Mouse (Mus musculus) lung, embryonic 14.5 days (tissue): ENCODE data around the gene Col4a1. TPM values are rescaled to one million over a fixed set of nuclear protein-coding genes. Genes with fewer than 3 reads are reported as not detected.

ENCODE experiments used
- ATAC-seq: fragments of 200-750 bp; cut with Nextera tagmentation; 2 replicates; pipeline ENCODE4 v1.8.0; 2017; ENCODE audit warnings: mild to moderate bottlenecking, moderate TSS enrichment, moderate library complexity; ENCODE audit not compliant: insufficient read depth
- DNase-seq: peaks from one replicate; pipeline ENCODE4 v3.0.0-alpha.2; 2015
- H3K27ac ChIP-seq: fragments of 300-500 bp; sonication (generic); 2 replicates; pipeline ENCODE4 v1.5.1; 2014; ENCODE audit warnings: low read depth, mild to moderate bottlenecking, moderate library complexity
- H3K27me3 ChIP-seq: fragments of 300-500 bp; sonication (generic); 2 replicates; pipeline ENCODE4 v1.6.1; 2014; ENCODE audit warnings: low read length, control low read depth; ENCODE audit not compliant: insufficient read depth
- H3K36me3 ChIP-seq: fragments of 300-500 bp; sonication (generic); 2 replicates; pipeline ENCODE4 v1.6.1; 2014; ENCODE audit warnings: control low read depth; ENCODE audit not compliant: insufficient read depth
- H3K4me1 ChIP-seq: fragments of 300-500 bp; sonication (generic); 2 replicates; pipeline ENCODE4 v1.6.1; 2014; ENCODE audit warnings: antibody characterized with exemption, control low read depth; ENCODE audit not compliant: insufficient read depth
- H3K4me2 ChIP-seq: fragments of 300-500 bp; sonication (generic); 2 replicates; pipeline ENCODE4 v1.6.1; 2014; ENCODE audit warnings: mild to moderate bottlenecking
- H3K4me3 ChIP-seq: fragments of 300-500 bp; sonication (generic); 2 replicates; pipeline ENCODE4 v1.5.1; 2014; ENCODE audit warnings: low read depth, low read length
- H3K9ac ChIP-seq: fragments of 300-500 bp; sonication (generic); 2 replicates; pipeline ENCODE4 v1.6.1; 2014
- H3K9me3 ChIP-seq: fragments of 300-500 bp; sonication (generic); 2 replicates; pipeline ENCODE4 v1.6.1; 2016; ENCODE audit warnings: low read depth, low read length, control low read depth
- CTCF ChIP-seq: IDR thresholded peaks from 2 replicates; pipeline ENCODE4 v1.5.1; 2016; ENCODE audit warnings: antibody characterized with exemption, low read depth
- WGBS: fragments of 180-500 bp; shearing (Covaris S2); extraction: QIAGEN DNeasy Blood & Tissue Kit; methylation state at CpG from one replicate; pipeline ENCODE4 v1.1.7; 2014; 5-methylcytosine and 5-hydroxymethylcytosine counted together
- polyA plus RNA-seq: library from polyadenylated mRNA; unstranded; fragments of >200 nt; fragmentation: Nextera tagmentation; extraction: Ambion mirVana; gene quantifications from 2 replicates; pipeline ENCODE4 v1.2.1, GENCODE M21; 2014

Gene Col4a1
- polyA plus RNA-seq, 1 experiment from 2014 or later: 389 TPM

DNA sequence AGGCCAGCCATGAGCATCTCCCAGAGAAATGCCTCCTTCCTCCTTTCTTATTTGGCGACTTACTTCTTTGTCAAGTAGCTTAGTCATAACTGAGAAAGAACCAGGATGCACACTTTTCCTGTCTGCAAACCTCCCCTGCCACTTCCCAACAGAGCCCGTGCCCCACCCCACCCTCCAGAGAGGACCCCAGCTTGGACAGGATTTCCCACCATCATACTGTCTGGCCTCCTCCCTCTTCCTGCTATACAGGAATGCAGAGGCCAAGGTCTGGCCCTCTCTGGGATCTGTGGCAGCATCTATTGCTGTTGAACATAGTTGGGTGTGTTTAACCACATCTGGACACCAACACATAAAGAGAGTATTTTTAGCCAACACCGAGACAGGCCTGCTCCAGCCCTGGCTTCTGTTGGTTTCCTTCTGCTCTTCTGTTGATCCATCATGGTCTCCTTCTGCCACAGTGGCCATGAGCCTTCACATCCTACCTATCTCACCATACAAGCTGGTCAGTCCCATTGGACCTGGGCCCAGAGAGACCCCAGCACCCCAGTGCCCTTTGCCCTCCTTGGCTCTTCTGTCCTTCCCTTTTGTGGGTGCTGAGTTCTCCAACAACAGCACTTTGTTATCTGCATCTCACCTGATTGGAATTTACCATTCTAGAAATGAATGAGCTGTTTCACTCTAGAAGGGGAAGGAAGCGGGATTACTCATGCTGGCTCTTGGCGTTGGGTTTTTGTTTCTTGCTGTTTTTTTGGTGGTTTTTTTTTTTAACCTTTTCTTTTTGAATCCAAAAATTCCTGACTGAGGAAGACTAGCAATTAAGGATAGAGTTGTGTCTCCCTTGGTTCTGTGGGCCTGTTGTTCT, 10.3 kb upstream of the Col4a1 start:
- WGBS: 73% methylated on average over 5 of the region's 5 CpGs
- 0 out of 2 replicates have a peak, but pooled peaks cover 2% of the 10 kb centered on the region for H3K4me1 ChIP-seq

GRCm38 (mm10) chr8:11321841-11322240, 9.2 kb upstream of the Col4a1 start:
- no peak for TF ChIP-seq CTCF
- DNase-seq (no peak), ATAC-seq (no peak)
- no peak overlapping the region for H3K4me2 ChIP-seq
- peaks cover 23% of the 10 kb centered on the region; the same call in 1 of the 2 replicates for H3K36me3 ChIP-seq
- no peak overlapping the region for H3K4me3 ChIP-seq
- WGBS: 72% methylated on average over 7 of the region's 7 CpGs
- H3K27me3 ChIP-seq: no peaks in the 10 kb centered on the region
- H3K4me1 ChIP-seq: peaks cover 3% of the 10 kb centered on the region; the same call in 1 of the 2 replicates
- no peak overlapping the region for H3K9ac ChIP-seq
- peak overlapping the region; percentile 16; the same call in 1 of the 2 replicates for H3K27ac ChIP-seq
- no peaks in the 10 kb centered on the region for H3K9me3 ChIP-seq

More for the DNA sequence above, 10.3 kb upstream of the Col4a1 start:
- peak overlapping the region; percentile 55; the same call in 1 of the 2 replicates for H3K27ac ChIP-seq
- no peaks in the 10 kb centered on the region for H3K27me3 ChIP-seq
- no peak overlapping the region for H3K4me2 ChIP-seq
- H3K9ac ChIP-seq: no peak overlapping the region
- ATAC-seq: peak; percentile 54; the same call in 1 of the 2 replicates
- no peak for TF ChIP-seq CTCF
- no peaks in the 10 kb centered on the region for H3K9me3 ChIP-seq
- H3K4me3 ChIP-seq: no peak overlapping the region
- peaks cover 18% of the 10 kb centered on the region; the same call in 1 of the 2 replicates for H3K36me3 ChIP-seq
- peak; percentile 50 for DNase-seq

GRCm38 (mm10) chr8:11319405-11319804, 6.8 kb upstream of the Col4a1 start:
- Histone ChIP-seq H3K27ac (no peak overlapping the region), H3K4me2 (no peak overlapping the region), H3K27me3 (no peaks in the 10 kb centered on the region), H3K9me3 (no peaks in the 10 kb centered on the region), H3K4me1 (peaks cover 5% of the 10 kb centered on the region; the same call in 1 of the 2 replicates), H3K4me3 (no peak overlapping the region), H3K36me3 (peaks cover 24% of the 10 kb centered on the region; the same call in 1 of the 2 replicates), H3K9ac (no peak overlapping the region)
- DNase-seq (no peak), ATAC-seq (no peak)
- 81% methylated on average over 11 of the region's 11 CpGs for WGBS
- no peak for TF ChIP-seq CTCF

- DNase-seq: no peak
- Histone ChIP-seq H3K9me3 (no peaks in the 10 kb centered on the region), H3K4me1 (peaks cover 10% of the 10 kb centered on the region), H3K27me3 (no peaks in the 10 kb centered on the region), H3K27ac (no peak overlapping the region), H3K36me3 (peaks cover 22% of the 10 kb centered on the region; the same call in 1 of the 2 replicates), H3K4me2 (peak overlapping the region; percentile 94; the same call in 1 of the 2 replicates), H3K4me3 (no peak overlapping the region), H3K9ac (no peak overlapping the region)
- 81% methylated on average over 6 of the region's 6 CpGs for whole genome bisulfite sequencing
- ATAC-seq: no peak
- no peak for TF ChIP-seq CTCF
These were observed 3.5 kb upstream of the Col4a1 start for GRCm38 (mm10) chr8:11316118-11316517.

DNA sequence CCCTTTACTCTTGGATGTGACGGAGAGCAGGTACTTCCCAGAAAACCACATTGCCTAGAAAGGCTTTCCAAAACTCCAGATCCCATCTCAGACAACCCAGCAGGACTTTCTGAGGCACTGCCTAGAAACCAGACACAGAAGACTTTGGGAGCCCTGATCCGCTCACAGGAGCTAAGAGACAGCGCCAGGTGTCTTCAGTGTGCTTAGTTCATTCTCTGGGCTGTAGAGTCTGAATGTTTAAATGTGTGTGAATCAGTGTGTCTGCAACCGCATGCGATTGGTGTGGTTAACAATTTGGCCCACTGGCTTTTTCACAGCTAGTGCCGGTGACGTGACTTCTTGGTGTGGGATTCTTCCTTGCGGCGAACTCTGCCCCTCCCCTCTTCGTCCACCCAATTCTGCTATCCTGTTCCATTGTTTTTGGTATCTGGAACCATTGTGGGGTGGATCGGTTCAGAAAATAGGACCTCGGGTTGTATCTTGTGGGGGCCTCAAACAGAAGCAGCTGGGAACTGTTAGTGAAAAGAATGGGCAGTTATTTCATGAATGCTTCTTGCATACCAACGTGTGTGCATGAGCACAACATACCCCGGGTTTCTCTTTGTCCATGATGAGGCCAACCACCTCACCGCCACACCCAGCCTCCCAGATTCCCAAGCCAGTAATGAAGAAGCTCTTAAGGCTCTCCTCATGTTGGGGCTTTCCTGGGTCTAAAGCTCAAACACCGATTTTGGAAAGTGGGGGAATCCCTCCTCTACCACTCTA, 2.7 kb upstream of the Col4a1 start:
- Histone ChIP-seq H3K9ac (no peak overlapping the region), H3K9me3 (no peaks in the 10 kb centered on the region), H3K27me3 (no peaks in the 10 kb centered on the region), H3K4me2 (peak overlapping the region; percentile 94), H3K36me3 (peaks cover 22% of the 10 kb centered on the region; the same call in 1 of the 2 replicates), H3K27ac (no peak overlapping the region), H3K4me1 (peaks cover 10% of the 10 kb centered on the region), H3K4me3 (peak overlapping the region; percentile 8; the same call in 1 of the 2 replicates)
- WGBS: 77% methylated on average over 16 of the region's 16 CpGs
- TF ChIP-seq CTCF: no peak
- ATAC-seq: no peak
- no peak for DNase-seq

DNA sequence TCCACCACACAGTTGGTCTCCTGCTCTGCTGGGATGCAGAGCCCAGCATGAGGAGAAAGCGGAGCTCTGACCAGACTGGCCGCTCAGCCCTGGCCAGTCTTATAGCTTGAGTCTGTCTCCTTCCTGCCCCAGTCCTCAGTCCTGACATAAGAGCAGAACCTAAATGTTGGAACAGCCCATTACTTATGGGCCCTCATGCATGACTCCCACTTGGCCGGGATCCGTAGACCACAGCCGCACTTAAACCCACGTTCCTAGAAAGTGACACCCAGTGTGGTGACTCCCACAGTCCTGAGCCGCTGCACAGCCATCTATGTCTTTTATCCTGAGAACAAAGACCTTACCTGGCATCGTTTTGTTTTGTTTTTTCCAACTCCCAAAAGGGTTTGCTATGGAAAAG, 2.0 kb upstream of the Col4a1 start:
- ATAC-seq (no peak), DNase-seq (no peak)
- no peak overlapping the region for H3K27ac ChIP-seq

More for the DNA sequence above, 2.0 kb upstream of the Col4a1 start:
- Histone ChIP-seq H3K4me2 (peak overlapping the region; percentile 94), H3K9me3 (no peaks in the 10 kb centered on the region), H3K9ac (peak overlapping the region; percentile 95; the same call in 1 of the 2 replicates), H3K4me3 (peak overlapping the region; percentile 85), H3K27me3 (no peaks in the 10 kb centered on the region), H3K36me3 (peaks cover 22% of the 10 kb centered on the region; the same call in 1 of the 2 replicates), H3K4me1 (peaks cover 10% of the 10 kb centered on the region)
- WGBS: 83% methylated on average over 8 of the region's 8 CpGs
- TF ChIP-seq CTCF: no peak
